Mouse (Mus musculus) MEL (cell line): ENCODE results near the gene Prps1.

ENCODE experiments used
- BHLHE40 ChIP-seq: IDR thresholded peaks from 2 replicates; pipeline ENCODE4 v1.6.1; 2012; ENCODE audit warnings: low read depth, mild to moderate bottlenecking, inconsistent platforms, low read length, improper control_type of control experiment, borderline replicate concordance
- CTCF ChIP-seq, 3 experiments: IDR thresholded peaks in 2 of 3; conservative IDR thresholded peaks in 1 of 3; 2 replicates each; pipeline ENCODE4 v1.5.1; 2011 to 2012; ENCODE audit warnings: low read length in 3 of 3, low read depth in 2 of 3, mild to moderate bottlenecking in 2 of 3, improper control_type of control experiment in 1 of 3, inconsistent platforms in 1 of 3, mixed read lengths in 1 of 3, moderate library complexity in 1 of 3; ENCODE audit not compliant: control insufficient read depth in 1 of 3, insufficient read depth in 1 of 3, poor library complexity in 1 of 3, severe bottlenecking in 1 of 3
- EP300 ChIP-seq, 2 experiments: IDR thresholded peaks; 2 replicates each; pipeline ENCODE4 v1.6.1; 2011; ENCODE audit warnings: improper control_type of control experiment in 2 of 2, low read length in 2 of 2, low read depth in 1 of 2, mild to moderate bottlenecking in 1 of 2
- GABPA ChIP-seq: IDR thresholded peaks from 2 replicates; pipeline ENCODE4 v1.6.1; 2012; ENCODE audit warnings: low read depth, mild to moderate bottlenecking, inconsistent platforms, low read length, improper control_type of control experiment, moderate library complexity
- MXI1 ChIP-seq: IDR thresholded peaks from 2 replicates; pipeline ENCODE4 v1.6.1; 2011; ENCODE audit warnings: mild to moderate bottlenecking, low read depth, low read length, improper control_type of control experiment
- POLR2A ChIP-seq, 2 experiments: IDR thresholded peaks; 2 replicates each; pipeline ENCODE4 v1.6.1; 2011 to 2012; ENCODE audit warnings: low read length in 2 of 2, mild to moderate bottlenecking in 2 of 2, control low read depth in 1 of 2, improper control_type of control experiment in 1 of 2, low read depth in 1 of 2, moderate library complexity in 1 of 2; ENCODE audit not compliant: control insufficient read depth in 1 of 2, insufficient read depth in 1 of 2, poor library complexity in 1 of 2
- POLR2AphosphoS5 ChIP-seq: IDR thresholded peaks from 2 replicates; pipeline ENCODE4 v1.6.1; 2012; ENCODE audit warnings: low read depth, borderline replicate concordance, mild to moderate bottlenecking, inconsistent platforms, low read length, moderate library complexity, mixed read lengths
- RAD21 ChIP-seq: IDR thresholded peaks from 2 replicates; pipeline ENCODE4 v1.6.1; 2011; ENCODE audit warnings: mild to moderate bottlenecking, low read depth, low read length, improper control_type of control experiment
- RCOR1 ChIP-seq: IDR thresholded peaks from 2 replicates; pipeline ENCODE4 v1.6.1; 2012; ENCODE audit warnings: low read depth, mild to moderate bottlenecking, inconsistent platforms, low read length, improper control_type of control experiment
- SIN3A ChIP-seq: IDR thresholded peaks from 2 replicates; pipeline ENCODE4 v1.6.1; 2012; ENCODE audit warnings: low read length, improper control_type of control experiment, inconsistent platforms
- TAL1 ChIP-seq: IDR thresholded peaks from 2 replicates; pipeline ENCODE4 v1.6.1; 2012; ENCODE audit warnings: mild to moderate bottlenecking, inconsistent platforms, low read length, moderate library complexity, mixed read lengths
- TCF12 ChIP-seq: IDR thresholded peaks from 2 replicates; pipeline ENCODE4 v1.6.1; 2014; ENCODE audit warnings: low read depth, mild to moderate bottlenecking, inconsistent platforms, low read length, improper control_type of control experiment, moderate library complexity
- USF1 ChIP-seq: IDR thresholded peaks from 2 replicates; pipeline ENCODE4 v1.6.1; 2014; ENCODE audit warnings: low read depth, mild to moderate bottlenecking, inconsistent platforms, low read length, improper control_type of control experiment, moderate library complexity

GRCm38 (mm10) chrX:140437906-140438305 lies 18.5 kb upstream of the Prps1 start:
- TF ChIP-seq TAL1 (no peak), TCF12 (no peak), EP300 (IDR thresholded peaks at IDR 0.05; ENCODE audit: low read depth in 1 of 2, low read length in 2 of 2) (no peak), MXI1 (no peak), BHLHE40 (no peak), USF1 (no peak), GABPA (no peak), CTCF (IDR thresholded peaks at IDR 0.05 in 2 of 3, conservative IDR thresholded peaks at IDR 0.05 in 1 of 3; ENCODE audit: control insufficient read depth in 1 of 3, insufficient read depth in 1 of 3, low read depth in 2 of 3, low read length in 3 of 3, poor library complexity in 1 of 3, severe bottlenecking in 1 of 3) (no peak), POLR2A (IDR thresholded peaks at IDR 0.05; ENCODE audit: control insufficient read depth in 1 of 2, insufficient read depth in 1 of 2, low read depth in 1 of 2, low read length in 2 of 2, poor library complexity in 1 of 2) (no peak), POLR2AphosphoS5 (no peak), RCOR1 (no peak), SIN3A (no peak), RAD21 (no peak)
